In the genomic region with DNA sequence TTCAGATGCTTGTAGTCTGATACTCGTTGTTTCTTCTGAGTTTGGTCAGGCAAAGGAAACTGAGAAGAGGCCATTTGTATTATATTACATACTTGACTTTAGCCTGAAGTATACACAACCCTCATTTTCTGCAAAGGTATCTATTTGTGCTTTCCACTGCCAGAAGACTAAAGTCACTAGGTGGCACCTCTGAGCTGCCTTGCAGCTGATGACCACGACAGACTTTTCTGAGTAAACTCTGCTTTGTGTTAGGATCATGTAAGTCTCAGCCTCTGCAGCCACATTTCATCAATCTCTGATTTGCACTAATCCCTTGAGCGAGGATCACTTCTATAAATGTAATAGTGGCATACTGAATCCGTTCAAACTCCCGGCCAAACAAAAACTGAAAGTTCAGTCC, we compare ENCODE assay signal across 8 mouse cellular contexts.
A peak's percentile ranks its signal among the peaks of the same experiment; 100 is the strongest.
DNase-seq lines count a peak whose midpoint lies in the region; ATAC-seq and TF ChIP-seq lines count a peak whose summit lies in the region.

No protein-coding gene starts in this region.

- intact Hi-C loops in left cerebral cortex, postnatal 4 days (cut with DNase I), result loop anchor here (10.0 kb wide), 1 partner anchor 282 kb away; no protein-coding TSS in a partner anchor

- 19% methylated on average over 5 of the region's 5 CpGs for WGBS in heart, postnatal 0 days
- WGBS in heart, embryonic 10.5 days, result 31% methylated on average over 5 of the region's 5 CpGs
- WGBS in hindbrain, embryonic 16.5 days, result 37% methylated on average over 5 of the region's 5 CpGs
- WGBS in thymus, adult 2 months, result 39% methylated on average over 5 of the region's 5 CpGs

- no peaks in the 10 kb centered on the region for H3K36me3 ChIP-seq in heart, postnatal 0 days (replicated peaks; ENCODE audit: control insufficient read depth, insufficient read depth, low read length)
- no peaks in the 10 kb centered on the region for H3K36me3 ChIP-seq in heart, embryonic 10.5 days
- H3K36me3 ChIP-seq in hindbrain, embryonic 16.5 days (ENCODE audit: control insufficient read depth, insufficient read depth, low read length), result no peaks in the 10 kb centered on the region
- H3K36me3 ChIP-seq in thymus, adult 2 months (ENCODE audit: control insufficient read depth, insufficient read depth, low read length), result no peaks in the 10 kb centered on the region

- TF ChIP-seq POLR2A in thymus, adult 2 months (IDR thresholded peaks at IDR 0.05; ENCODE audit: control insufficient read depth, extremely low read depth, insufficient read depth, low read length, poor library complexity), result no peak

- H3K9ac ChIP-seq in heart, postnatal 0 days (replicated peaks; ENCODE audit: low read depth, low read length), result no peak overlapping the region
- H3K9ac ChIP-seq in hindbrain, embryonic 16.5 days (ENCODE audit: low read depth, low read length), result no peak overlapping the region

- TF ChIP-seq CTCF in heart, postnatal 0 days (IDR thresholded peaks at IDR 0.05; ENCODE audit: low read depth), result peak; percentile 80
- no peak for TF ChIP-seq CTCF in thymus, adult 2 months (IDR thresholded peaks at IDR 0.05; ENCODE audit: borderline replicate concordance, control insufficient read depth, extremely low read depth, insufficient read depth, low read length, poor library complexity)

- H3K4me3 ChIP-seq in heart, postnatal 0 days (ENCODE audit: low read depth, low read length), result no peak overlapping the region
- no peak overlapping the region for H3K4me3 ChIP-seq in heart, embryonic 10.5 days
- H3K4me3 ChIP-seq in hindbrain, embryonic 16.5 days (ENCODE audit: low read length), result no peak overlapping the region
- no peak overlapping the region for H3K4me3 ChIP-seq in thymus, adult 2 months (ENCODE audit: control insufficient read depth, insufficient read depth, low read length)

- H3K4me1 ChIP-seq in heart, postnatal 0 days (ENCODE audit: control insufficient read depth, insufficient read depth), result no peaks in the 10 kb centered on the region
- no peaks in the 10 kb centered on the region for H3K4me1 ChIP-seq in heart, embryonic 10.5 days
- H3K4me1 ChIP-seq in hindbrain, embryonic 16.5 days (ENCODE audit: control insufficient read depth, insufficient read depth, low read depth, low read length), result no peaks in the 10 kb centered on the region
- no peaks in the 10 kb centered on the region for H3K4me1 ChIP-seq in thymus, adult 2 months (replicated peaks; ENCODE audit: control insufficient read depth, insufficient read depth, low read length)

- no peak overlapping the region for H3K27ac ChIP-seq in heart, postnatal 0 days (ENCODE audit: low read depth)
- no peak overlapping the region for H3K27ac ChIP-seq in heart, embryonic 10.5 days
- H3K27ac ChIP-seq in hindbrain, embryonic 16.5 days (ENCODE audit: low read depth, low read length), result no peak overlapping the region
- no peak overlapping the region for H3K27ac ChIP-seq in thymus, adult 2 months (ENCODE audit: control insufficient read depth, insufficient read depth, low read length)

- 0 out of 2 replicates have a peak overlapping the region, but pooled peaks have one; percentile 9 for H3K4me2 ChIP-seq in heart, postnatal 0 days (ENCODE audit: low read depth, low read length)
- H3K4me2 ChIP-seq in hindbrain, embryonic 16.5 days (ENCODE audit: low read length), result no peak overlapping the region

- no peak for TF ChIP-seq EP300 in heart, postnatal 0 days (IDR thresholded peaks at IDR 0.05; ENCODE audit: low read depth)

- ATAC-seq in heart, postnatal 0 days (ENCODE audit: insufficient read depth, low read depth), result no peak
- ATAC-seq in hindbrain, embryonic 16.5 days, result peak; percentile 64; the same call in 1 of the 2 replicates

- no peaks in the 10 kb centered on the region for H3K9me3 ChIP-seq in heart, postnatal 0 days (replicated peaks; ENCODE audit: control insufficient read depth, low read length)
- no peaks in the 10 kb centered on the region for H3K9me3 ChIP-seq in heart, embryonic 10.5 days
- H3K9me3 ChIP-seq in hindbrain, embryonic 16.5 days (ENCODE audit: control insufficient read depth, low read length), result no peaks in the 10 kb centered on the region

- H3K27me3 ChIP-seq in heart, postnatal 0 days (ENCODE audit: control insufficient read depth, insufficient read depth, low read length), result no peaks in the 10 kb centered on the region
- no peaks in the 10 kb centered on the region for H3K27me3 ChIP-seq in heart, embryonic 10.5 days (ENCODE audit: insufficient read depth, poor library complexity, severe bottlenecking)
- H3K27me3 ChIP-seq in hindbrain, embryonic 16.5 days (replicated peaks; ENCODE audit: control insufficient read depth, insufficient read depth, low read length), result no peaks in the 10 kb centered on the region
- no peaks in the 10 kb centered on the region for H3K27me3 ChIP-seq in thymus, adult 2 months (ENCODE audit: control insufficient read depth, insufficient read depth, low read length)

- peak; percentile 53 for DNase-seq in heart, postnatal 0 days (ENCODE audit: low spot score)
- no peak for DNase-seq in heart, embryonic 10.5 days (ENCODE audit: low spot score)
- peak; percentile 7 for DNase-seq in MN1 (ENCODE audit: low spot score)
- peak; percentile 75 for DNase-seq in embryo, embryonic 10.5 days (ENCODE audit: low spot score)
- DNase-seq in left cerebral cortex, postnatal 4 days, result peak; percentile 12
- DNase-seq in right cerebral cortex, postnatal 14 days, result peak; percentile 18
- no peak for DNase-seq in thymus, adult 2 months

Comparison
In these comparisons a context has a peak if more than half of its experiments do, and no peak if none do; other contexts are left out.
1. DNase-seq: peak in heart, postnatal 0 days (single experiment), MN1 (single experiment), embryo, embryonic 10.5 days (single experiment), left cerebral cortex, postnatal 4 days (single experiment) and right cerebral cortex, postnatal 14 days (single experiment); none in heart, embryonic 10.5 days (single experiment) and thymus, adult 2 months (single experiment).